In the genomic region with DNA sequence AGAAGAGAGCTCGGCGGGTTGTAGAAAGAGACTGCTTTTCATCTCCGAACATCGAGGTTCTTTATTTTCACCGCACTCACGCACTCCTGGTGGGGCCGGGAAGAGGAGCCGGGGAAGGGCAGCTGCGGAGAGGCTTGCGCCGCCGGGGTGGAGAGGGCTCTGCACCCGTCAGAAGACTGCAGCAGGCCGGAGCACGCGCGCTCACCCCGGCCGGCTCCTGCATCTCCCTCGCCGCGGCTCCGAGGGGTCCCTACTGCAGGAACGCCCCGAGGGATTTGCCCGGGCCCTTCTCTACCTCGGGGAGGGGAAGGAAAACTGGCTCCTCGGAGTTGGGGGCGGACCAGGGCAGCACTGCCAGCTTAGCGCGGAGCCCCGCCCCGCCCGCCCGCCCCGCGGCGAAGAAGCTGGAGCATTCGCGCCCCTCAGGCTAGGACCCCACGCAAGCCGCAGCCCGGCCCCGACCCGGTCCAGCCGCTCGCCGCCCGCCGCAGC, we compare ENCODE assay signal across 9 mouse cellular contexts. TPM values are rescaled to one million over a fixed set of nuclear protein-coding genes. Genes with fewer than 3 reads are reported as not detected.
DNase-seq lines count a peak whose midpoint lies in the region; ATAC-seq and TF ChIP-seq lines count a peak whose summit lies in the region.
"Had no signal": no experiment of that assay in that cellular context is flagged by ENCODE, and none has a peak within 500 bp of the region (broad histone marks: within the 10 kb centered on the region; RNA-seq: fewer than 3 reads in every experiment).

No protein-coding gene starts in this region.

- peaks cover 33% of the 10 kb centered on the region for H3K4me1 ChIP-seq in heart, embryonic 10.5 days
- H3K4me1 ChIP-seq in ES-Bruce4 (ENCODE audit: control insufficient read depth, insufficient read depth, low read length): peaks cover 5% of the 10 kb centered on the region
- 0 out of 2 replicates have a peak, but pooled peaks cover 3% of the 10 kb centered on the region for H3K4me1 ChIP-seq in intestine, postnatal 0 days (replicated peaks; ENCODE audit: control insufficient read depth, insufficient read depth, low read length)
- H3K4me1 ChIP-seq in midbrain, embryonic 11.5 days (ENCODE audit: control insufficient read depth, insufficient read depth, low read length): peaks cover 41% of the 10 kb centered on the region

- H3K4me3 ChIP-seq in heart, embryonic 10.5 days: peak overlapping the region; percentile 62
- peak overlapping the region; percentile 71 for H3K4me3 ChIP-seq in ES-Bruce4 (ENCODE audit: low read depth, low read length)
- peak overlapping the region; percentile 41 for H3K4me3 ChIP-seq in intestine, postnatal 0 days (ENCODE audit: low read depth, low read length)
- peak overlapping the region; percentile 99 for H3K4me3 ChIP-seq in midbrain, embryonic 11.5 days (ENCODE audit: low read depth, low read length)

- TF ChIP-seq POLR2A in ES-Bruce4 (IDR thresholded peaks at IDR 0.05; ENCODE audit: insufficient read depth, low read length): no peak

- DNase-seq in heart, embryonic 10.5 days (ENCODE audit: low spot score): no peak
- DNase-seq in heart, postnatal 25 days (ENCODE audit: low spot score): no peak
- peak; percentile 63 for DNase-seq in embryo, embryonic 9.5 days (ENCODE audit: extremely low spot score)
- DNase-seq in midbrain, embryonic 11.5 days (ENCODE audit: low spot score, missing footprints): peak; percentile 97
- no peak for DNase-seq in gastrocnemius, adult 18-20 months (ENCODE audit: low spot score)

- ATAC-seq in intestine, postnatal 0 days: no peak; the same call in 1 of the 2 replicates
- peak; percentile 49 for ATAC-seq in midbrain, embryonic 11.5 days (ENCODE audit: low FRiP score)
- no peak for ATAC-seq in activated CD4-positive, CD25-positive, alpha-beta regulatory T cell, adult 4 months

- H3K4me2 ChIP-seq in intestine, postnatal 0 days (replicated peaks; ENCODE audit: low read depth): peak overlapping the region; percentile 76
- peak overlapping the region; percentile 97 for H3K4me2 ChIP-seq in midbrain, embryonic 11.5 days

- H3K27ac ChIP-seq in heart, embryonic 10.5 days: no peak overlapping the region
- no peak overlapping the region for H3K27ac ChIP-seq in ES-Bruce4 (ENCODE audit: insufficient read depth, low read length)
- H3K27ac ChIP-seq in intestine, postnatal 0 days (ENCODE audit: low read depth, low read length): no peak overlapping the region
- H3K27ac ChIP-seq in midbrain, embryonic 11.5 days (ENCODE audit: low read depth, low read length): peak overlapping the region; percentile 99

- under 1% methylated on average over 45 of the region's 50 CpGs for WGBS in heart, embryonic 10.5 days
- whole genome bisulfite sequencing in intestine, postnatal 0 days: under 1% methylated on average over 43 of the region's 50 CpGs
- WGBS in midbrain, embryonic 11.5 days: under 1% methylated on average over 43 of the region's 50 CpGs

- H3K9me3 ChIP-seq in heart, embryonic 10.5 days: no peaks in the 10 kb centered on the region
- H3K9me3 ChIP-seq in ES-Bruce4 (replicated peaks; ENCODE audit: control insufficient read depth, insufficient read depth, low read length, poor library complexity, severe bottlenecking): no peaks in the 10 kb centered on the region
- no peaks in the 10 kb centered on the region for H3K9me3 ChIP-seq in intestine, postnatal 0 days (ENCODE audit: control insufficient read depth)
- H3K9me3 ChIP-seq in midbrain, embryonic 11.5 days (ENCODE audit: control insufficient read depth, low read length): no peaks in the 10 kb centered on the region

- peak overlapping the region; percentile 83 for H3K9ac ChIP-seq in ES-Bruce4 (ENCODE audit: low read depth, poor library complexity, severe bottlenecking)
- no peak overlapping the region for H3K9ac ChIP-seq in intestine, postnatal 0 days (ENCODE audit: low read depth, low read length)
- peak overlapping the region; percentile 99 for H3K9ac ChIP-seq in midbrain, embryonic 11.5 days (ENCODE audit: low read length)

- 0 out of 2 replicates have a peak, but pooled peaks cover 3% of the 10 kb centered on the region for H3K36me3 ChIP-seq in heart, embryonic 10.5 days
- no peaks in the 10 kb centered on the region for H3K36me3 ChIP-seq in ES-Bruce4 (ENCODE audit: control insufficient read depth, insufficient read depth, low read length, poor library complexity, severe bottlenecking)
- H3K36me3 ChIP-seq in intestine, postnatal 0 days (ENCODE audit: control insufficient read depth, insufficient read depth): no peaks in the 10 kb centered on the region
- no peaks in the 10 kb centered on the region for H3K36me3 ChIP-seq in midbrain, embryonic 11.5 days (ENCODE audit: control insufficient read depth, insufficient read depth, low read length)

- intact Hi-C loops in heart, postnatal 25 days (cut with DNase I): no loop called here

- no peak for TF ChIP-seq EP300 in ES-Bruce4 (IDR thresholded peaks at IDR 0.05; ENCODE audit: insufficient read depth, low read depth, low read length)

- TF ChIP-seq CTCF in ES-Bruce4 (IDR thresholded peaks at IDR 0.05; ENCODE audit: low read depth, low read length): no peak
- TF ChIP-seq CTCF in intestine, postnatal 0 days (IDR thresholded peaks at IDR 0.05; ENCODE audit: low read depth): no peak

- peaks cover 100% of the 10 kb centered on the region for H3K27me3 ChIP-seq in heart, embryonic 10.5 days (ENCODE audit: insufficient read depth, poor library complexity, severe bottlenecking)
- H3K27me3 ChIP-seq in ES-Bruce4 (ENCODE audit: control insufficient read depth, insufficient read depth, low read length, poor library complexity, severe bottlenecking): peaks cover 20% of the 10 kb centered on the region
- H3K27me3 ChIP-seq in intestine, postnatal 0 days (replicated peaks; ENCODE audit: control insufficient read depth, insufficient read depth, low read length): peaks cover 81% of the 10 kb centered on the region
- no peaks in the 10 kb centered on the region; the same call in 1 of the 2 replicates for H3K27me3 ChIP-seq in midbrain, embryonic 11.5 days (ENCODE audit: control insufficient read depth, insufficient read depth, low read length)

RNA-seq across cellular contexts. Expression of gene Ythdf1, which starts 27.2 kb away (rescaled TPM):
- 42.3 and 43.9 TPM in 2 replicates for polyA plus RNA-seq in heart, embryonic 10.5 days (2016; fragmentation: Nextera tagmentation; extraction: Ambion mirVana)
- 10 to 100 TPM; 35.6 to 35.7 TPM for total RNA-seq in heart, postnatal 25 days (2021)
- 103 and 112 TPM in 2 replicates for polyA plus RNA-seq in ES-Bruce4 (2011; ENCODE audit: insufficient read depth, insufficient read length, low read depth, missing spikeins)
- polyA plus RNA-seq in intestine, postnatal 0 days (2015; fragmentation: Nextera tagmentation; extraction: Ambion mirVana): 24.2 and 26.8 TPM in 2 replicates
- polyA plus RNA-seq in midbrain, embryonic 11.5 days (2014; fragmentation: Nextera tagmentation; extraction: Ambion mirVana): 68.5 and 72.4 TPM in 2 replicates
- polyA plus RNA-seq in activated CD4-positive, CD25-positive, alpha-beta regulatory T cell, adult 4 months (2017; shearing (Covaris generic)): 10 to 100 TPM in 1 of 2 experiments, 1 to 10 TPM in 1; 9.5 to 12.2 TPM
- 10 to 100 TPM; 39.9 to 41.6 TPM for total RNA-seq in gastrocnemius, adult 18-20 months (2021)

RNA-seq across cellular contexts. Expression of gene Birc7, which starts 35.2 kb away (rescaled TPM):
- polyA plus RNA-seq in heart, embryonic 10.5 days (2016; fragmentation: Nextera tagmentation; extraction: Ambion mirVana): 0.09 TPM in 1 of 2 replicates, not detected in the other
- not detected for total RNA-seq in heart, postnatal 25 days (2021)
- 0.56 and 0.85 TPM in 2 replicates for polyA plus RNA-seq in ES-Bruce4 (2011; ENCODE audit: insufficient read depth, insufficient read length, low read depth, missing spikeins)
- polyA plus RNA-seq in intestine, postnatal 0 days (2015; fragmentation: Nextera tagmentation; extraction: Ambion mirVana): not detected in 2 replicates
- polyA plus RNA-seq in midbrain, embryonic 11.5 days (2014; fragmentation: Nextera tagmentation; extraction: Ambion mirVana): 0.14 and 0.45 TPM in 2 replicates
- polyA plus RNA-seq in activated CD4-positive, CD25-positive, alpha-beta regulatory T cell, adult 4 months (2017; shearing (Covaris generic)): not detected
- total RNA-seq in gastrocnemius, adult 18-20 months (2021): not detected
- total RNA-seq: CH12.LX had no signal

Comparison
In these comparisons a context has a peak if more than half of its experiments do, and no peak if none do; other contexts are left out.
1. DNase-seq: peak in embryo, embryonic 9.5 days (single experiment) and midbrain, embryonic 11.5 days (single experiment); none in heart, embryonic 10.5 days (single experiment), heart, postnatal 25 days (single experiment) and gastrocnemius, adult 18-20 months (single experiment).
2. H3K4me3 ChIP-seq: peak in every context shown above with its lines; median percentile 99 in midbrain, embryonic 11.5 days; 71 in ES-Bruce4; 62 in heart, embryonic 10.5 days; 41 in intestine, postnatal 0 days.